Mouse (Mus musculus): Measurements from ENCODE around the gene Mindy1. TPM values are rescaled to one million over a fixed set of nuclear protein-coding genes. Genes with fewer than 3 reads are reported as not detected.

Mindy1 gene
- polyA plus RNA-seq (2017; shearing (Covaris generic)), result 17.1 TPM

GRCm38 (mm10) chr3:95281216-95282126, at the start of gene Mindy1, which contains the start of gene Prune1:
Gene Mindy1, plus strand, starts transcription at chr3:95281345.
Gene Prune1, minus strand, starts transcription at chr3:95282076.

DNA sequence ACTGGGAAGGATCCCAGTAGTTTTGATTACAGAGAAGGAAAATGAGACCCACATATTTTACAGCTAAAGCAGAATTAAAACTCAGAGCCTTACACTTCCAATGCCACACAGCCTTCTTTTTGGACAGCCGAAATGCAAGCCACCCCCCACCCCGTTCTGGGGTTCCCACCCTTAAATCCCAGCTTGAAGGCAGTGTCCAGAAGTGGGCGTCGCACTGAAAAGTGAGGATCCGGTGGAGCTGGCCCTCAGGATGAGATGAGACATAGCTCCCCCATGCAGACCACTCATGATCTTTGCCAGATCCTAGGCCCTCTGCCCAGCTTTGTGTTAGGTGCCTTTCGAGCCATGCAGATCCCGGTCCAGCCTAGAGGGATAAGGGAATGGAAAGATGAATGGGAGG, 39.6 kb upstream of the Mindy1 start, which contains the start of gene Gm128:
TSS of gene Gm128 (minus strand) at position 101 of the 400 bp plus-strand sequence.

DNA sequence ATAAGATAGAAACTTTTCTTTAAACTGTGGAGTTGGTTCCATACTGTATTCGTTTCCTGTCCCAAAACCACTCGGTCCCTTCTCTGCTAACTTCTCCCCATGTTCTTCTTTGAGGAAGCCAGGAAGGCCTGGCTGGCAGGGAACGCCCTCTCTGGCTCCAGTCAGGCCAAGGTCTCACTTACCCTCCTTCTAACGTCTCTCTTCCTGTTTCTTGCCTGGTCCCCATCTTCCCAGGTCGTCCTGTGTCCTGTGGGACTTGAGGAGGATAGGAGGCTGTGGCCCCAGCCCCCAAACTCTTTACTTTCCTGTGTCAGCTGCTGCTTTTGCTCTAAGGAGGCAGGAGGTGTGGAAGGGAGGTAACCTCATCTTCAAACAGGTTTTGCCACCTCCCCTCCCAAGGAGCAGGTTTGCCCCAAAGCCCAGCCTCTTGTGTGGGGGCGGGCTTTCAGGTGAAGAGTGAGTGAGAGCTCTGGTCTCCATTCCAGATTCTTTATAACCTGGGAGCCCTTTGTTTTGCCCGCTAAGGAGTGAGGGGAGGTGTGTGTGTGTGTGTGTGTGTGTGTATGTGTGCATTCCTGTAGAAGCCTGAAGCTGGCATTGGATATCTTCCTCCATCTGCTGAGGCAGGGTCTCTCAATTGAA, 30.2 kb upstream of the Mindy1 start, which contains the start of gene Bnipl:
TSS of gene Bnipl (minus strand) at position 411 of the 642 bp plus-strand sequence.

DNA sequence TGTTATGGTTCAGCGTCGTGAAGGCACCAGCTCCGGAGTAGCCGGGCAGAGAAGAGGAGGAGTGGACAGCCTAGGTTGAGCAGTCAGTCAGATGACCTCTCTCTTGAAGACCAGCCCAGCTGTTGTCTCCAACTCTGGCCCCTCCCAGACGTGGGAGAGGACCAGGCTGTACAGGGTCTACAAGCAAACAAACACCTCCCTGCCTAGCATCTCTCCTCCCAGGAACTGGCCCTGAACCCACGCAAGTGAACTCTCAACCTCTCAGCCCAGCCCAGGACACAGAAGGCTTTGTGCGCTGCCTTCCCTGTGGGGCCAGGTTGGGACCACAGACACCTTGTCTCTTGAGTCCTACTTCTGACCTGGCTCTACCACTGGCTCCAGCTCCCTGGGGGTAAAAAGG, 26.0 kb downstream of the Mindy1 start, which contains the start of gene Anxa9:
TSS of gene Anxa9 (minus strand) at position 77 of the 400 bp plus-strand sequence.

GRCm38 (mm10) chr3:95314486-95315093, 33.4 kb downstream of the Mindy1 start, which contains the start of gene Cers2:
Gene Cers2, plus strand, starts transcription at chr3:95314791.

Other genes with a start within 250 kb of the Mindy1 start
- gene Psmd4, start 238.7 kb upstream of the Mindy1 start, polyA plus RNA-seq (2017; shearing (Covaris generic)), result 264 TPM
- gene Pip5k1a, start 174.4 kb upstream of the Mindy1 start, polyA plus RNA-seq (2017; shearing (Covaris generic)), result 34.8 TPM
- gene Vps72, start 170.3 kb upstream of the Mindy1 start, polyA plus RNA-seq (2017; shearing (Covaris generic)), result 81.8 TPM
- 0.66 TPM for gene Tmod4, start 156.9 kb upstream of the Mindy1 start, polyA plus RNA-seq (2017; shearing (Covaris generic))
- 70.8 TPM for gene Scnm1, start 147.3 kb upstream of the Mindy1 start, polyA plus RNA-seq (2017; shearing (Covaris generic))
- gene Lysmd1, start 147.3 kb upstream of the Mindy1 start, polyA plus RNA-seq (2017; shearing (Covaris generic)), result 26.1 TPM
- gene Tnfaip8l2, start 139.0 kb upstream of the Mindy1 start, polyA plus RNA-seq (2017; shearing (Covaris generic)), result 199 TPM
- 1.1 TPM for gene Sema6c, start 120.9 kb upstream of the Mindy1 start, polyA plus RNA-seq (2017; shearing (Covaris generic))
- 29.2 TPM for gene Gabpb2, start 63.4 kb upstream of the Mindy1 start, polyA plus RNA-seq (2017; shearing (Covaris generic))
- 249 TPM for gene Cdc42se1, start 52.6 kb upstream of the Mindy1 start, polyA plus RNA-seq (2017; shearing (Covaris generic))
- gene Mllt11, start 49.2 kb upstream of the Mindy1 start, polyA plus RNA-seq (2017; shearing (Covaris generic)), result 5.8 TPM
- 0.25 TPM for gene Gm128, start 39.7 kb upstream of the Mindy1 start, polyA plus RNA-seq (2017; shearing (Covaris generic))
- not detected for gene Bnipl, start 30.2 kb upstream of the Mindy1 start, polyA plus RNA-seq (2017; shearing (Covaris generic))
- 5.5 TPM for gene Prune1, start 731 bp downstream of the Mindy1 start, polyA plus RNA-seq (2017; shearing (Covaris generic))
- 0.67 TPM for gene Anxa9, start 25.8 kb downstream of the Mindy1 start, polyA plus RNA-seq (2017; shearing (Covaris generic))
- gene Cers2, start 33.4 kb downstream of the Mindy1 start, polyA plus RNA-seq (2017; shearing (Covaris generic)), result 197 TPM
- gene Setdb1, start 75.9 kb downstream of the Mindy1 start, polyA plus RNA-seq (2017; shearing (Covaris generic)), result 24.2 TPM
- gene 4930558C23Rik, start 121.5 kb downstream of the Mindy1 start, polyA plus RNA-seq (2017; shearing (Covaris generic)), result not detected
- gene Arnt, start 153.0 kb downstream of the Mindy1 start, polyA plus RNA-seq (2017; shearing (Covaris generic)), result 63.5 TPM
- not detected for gene Ctsk, start 217.9 kb downstream of the Mindy1 start, polyA plus RNA-seq (2017; shearing (Covaris generic))
- 116 TPM for gene Ctss, start 245.4 kb downstream of the Mindy1 start, polyA plus RNA-seq (2017; shearing (Covaris generic))

All from effector memory CD4-positive, alpha-beta T cell, adult 5 months (primary cell).